Mouse (Mus musculus) midbrain, embryonic 10.5 days (tissue): ENCODE data around the gene Wscd1. TPM values are rescaled to one million over a fixed set of nuclear protein-coding genes. Genes with fewer than 3 reads are reported as not detected.
"Not testable (repeated sequence)": the region's sequence is repeated elsewhere in the genome, so short reads cannot be mapped to it uniquely, and the experiment has no call there.

Experiments used
- DNase-seq: peaks from one replicate; pipeline ENCODE4 v3.0.0-alpha.2; 2017; ENCODE audit warnings: low spot score
- H3K27ac ChIP-seq: fragments of 300-500 bp; sonication (generic); replicated peaks from 2 replicates; pipeline ENCODE4 v1.5.1; 2016; ENCODE audit warnings: mild to moderate bottlenecking
- H3K27me3 ChIP-seq: fragments of 300-500 bp; sonication (generic); 2 replicates; pipeline ENCODE4 v1.6.1; 2016; ENCODE audit warnings: low read depth, mild to moderate bottlenecking; ENCODE audit not compliant: poor library complexity, severe bottlenecking
- H3K36me3 ChIP-seq: fragments of 300-500 bp; sonication (generic); 2 replicates; pipeline ENCODE4 v1.6.1; 2016; ENCODE audit warnings: mild to moderate bottlenecking, moderate library complexity
- H3K4me1 ChIP-seq: fragments of 300-500 bp; sonication (generic); 2 replicates; pipeline ENCODE4 v1.6.1; 2016
- H3K4me3 ChIP-seq: fragments of 300-500 bp; sonication (generic); 2 replicates; pipeline ENCODE4 v1.5.1; 2016; ENCODE audit warnings: mild to moderate bottlenecking, moderate library complexity
- H3K9me3 ChIP-seq: fragments of 300-500 bp; sonication (generic); replicated peaks from 2 replicates; pipeline ENCODE4 v1.6.1; 2016; ENCODE audit warnings: mild to moderate bottlenecking
- WGBS: fragments of 180-500 bp; shearing (Covaris S2); methylation state at CpG from one replicate; pipeline ENCODE4 v1.1.7; 2016; 5-methylcytosine and 5-hydroxymethylcytosine counted together
- polyA plus RNA-seq: library from polyadenylated mRNA; unstranded; fragments of >200 nt; fragmentation: Nextera tagmentation; extraction: Ambion mirVana; gene quantifications from 2 replicates; pipeline ENCODE4 v1.2.1, GENCODE M21; 2016

The Wscd1 gene
- polyA plus RNA-seq, 1 experiment from 2014 or later: 61.5 TPM

GRCm38 (mm10) chr11:71815326-71815725 is 65.6 kb downstream of the Wscd1 start:
- no peak for DNase-seq
- Histone ChIP-seq H3K36me3 (no peaks in the 10 kb centered on the region), H3K4me3 (no peak overlapping the region), H3K4me1 (peaks cover 20% of the 10 kb centered on the region), H3K27me3 (no peaks in the 10 kb centered on the region), H3K9me3 (no peaks in the 10 kb centered on the region), H3K27ac (no peak overlapping the region)
- WGBS: 84% methylated on average over 6 of the region's 6 CpGs

DNA sequence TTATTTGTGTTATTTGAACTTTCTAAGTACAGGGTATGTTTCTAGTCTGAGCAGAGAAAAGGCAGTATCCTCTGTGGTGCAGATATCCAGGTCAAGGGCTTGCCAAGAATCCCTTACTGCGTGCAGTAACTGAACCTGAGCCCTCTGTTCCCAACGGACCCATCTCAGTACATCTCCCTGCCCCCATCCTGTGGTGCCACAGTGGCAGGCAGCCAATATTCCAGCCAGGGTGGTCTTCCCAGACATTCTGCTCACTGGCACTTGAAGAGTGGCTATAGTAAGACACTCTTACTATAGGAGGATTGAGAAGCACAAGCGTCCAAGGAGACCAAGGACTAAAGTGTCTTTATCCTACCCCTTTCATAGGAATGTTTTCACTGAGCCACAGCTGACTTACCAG is 67.2 kb downstream of the Wscd1 start:
- no peak overlapping the region for H3K4me3 ChIP-seq
- H3K9me3 ChIP-seq: no peaks in the 10 kb centered on the region
- no peak overlapping the region for H3K27ac ChIP-seq
- WGBS: 90% methylated on average over 3 of the region's 3 CpGs
- no peak for DNase-seq
- H3K27me3 ChIP-seq: no peaks in the 10 kb centered on the region
- peaks cover 24% of the 10 kb centered on the region for H3K4me1 ChIP-seq
- no peaks in the 10 kb centered on the region for H3K36me3 ChIP-seq

- H3K9me3 ChIP-seq: no peaks in the 10 kb centered on the region
- H3K27me3 ChIP-seq: no peaks in the 10 kb centered on the region
- H3K4me1 ChIP-seq: peaks cover 24% of the 10 kb centered on the region
- H3K4me3 ChIP-seq: no peak overlapping the region
- DNase-seq: no peak
- no peaks in the 10 kb centered on the region for H3K36me3 ChIP-seq
- WGBS: 87% methylated on average over 4 of the region's 4 CpGs
- H3K27ac ChIP-seq: no peak overlapping the region
These were observed 67.6 kb downstream of the Wscd1 start for GRCm38 (mm10) chr11:71817341-71817740.

- WGBS: 79% methylated on average over 5 of the region's 5 CpGs
These were observed 68.4 kb downstream of the Wscd1 start for GRCm38 (mm10) chr11:71818111-71818510.

GRCm38 (mm10) chr11:71819901-71820300 is 70.2 kb downstream of the Wscd1 start:
- Histone ChIP-seq H3K4me1 (peaks cover 16% of the 10 kb centered on the region), H3K9me3 (no peaks in the 10 kb centered on the region), H3K36me3 (no peaks in the 10 kb centered on the region), H3K27ac (no peak overlapping the region), H3K4me3 (no peak overlapping the region), H3K27me3 (no peaks in the 10 kb centered on the region)
- DNase-seq: no peak
- WGBS: 87% methylated on average over 9 of the region's 9 CpGs

More at GRCm38 (mm10) chr11:71818111-71818510, 68.4 kb downstream of the Wscd1 start:
- Histone ChIP-seq H3K27ac (no peak overlapping the region), H3K4me3 (no peak overlapping the region), H3K4me1 (peaks cover 24% of the 10 kb centered on the region), H3K27me3 (no peaks in the 10 kb centered on the region), H3K9me3 (no peaks in the 10 kb centered on the region), H3K36me3 (no peaks in the 10 kb centered on the region)
- DNase-seq: no peak

- DNase-seq: no peak
- H3K4me1 ChIP-seq: peaks cover 11% of the 10 kb centered on the region
- H3K27ac ChIP-seq: no peak overlapping the region
- no peaks in the 10 kb centered on the region for H3K9me3 ChIP-seq
- 60% methylated on average over 10 of the region's 10 CpGs for WGBS
- no peak overlapping the region for H3K4me3 ChIP-seq
- H3K36me3 ChIP-seq: no peaks in the 10 kb centered on the region
- no peaks in the 10 kb centered on the region for H3K27me3 ChIP-seq
These were observed 71.1 kb downstream of the Wscd1 start for GRCm38 (mm10) chr11:71820847-71821246.

DNA sequence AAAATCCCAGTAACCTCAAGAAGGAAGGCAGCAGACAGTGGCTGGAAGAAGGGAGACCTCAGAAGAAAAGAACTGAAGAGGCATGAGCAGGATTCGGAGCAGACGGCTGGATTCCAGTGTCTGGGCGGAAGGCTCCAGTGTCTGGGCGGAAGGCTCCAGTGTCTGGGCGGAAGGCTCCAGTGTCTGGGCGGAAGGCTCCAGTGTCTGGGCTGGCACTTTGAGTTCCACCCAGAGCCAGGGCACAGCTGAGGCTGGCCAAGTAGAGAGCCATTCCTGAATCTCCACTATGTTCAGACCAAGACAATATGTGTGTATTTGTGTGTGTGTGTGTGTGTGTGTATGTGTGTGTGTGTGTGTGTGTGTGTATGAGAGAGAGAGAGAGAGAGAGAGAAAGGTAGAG is 71.8 kb downstream of the Wscd1 start:
- 76% methylated on average over 6 of the region's 6 CpGs for WGBS
- H3K36me3 ChIP-seq, H3K4me3 ChIP-seq, H3K4me1 ChIP-seq, H3K27me3 ChIP-seq, H3K9me3 ChIP-seq, DNase-seq, H3K27ac ChIP-seq: not testable (repeated sequence)

DNA sequence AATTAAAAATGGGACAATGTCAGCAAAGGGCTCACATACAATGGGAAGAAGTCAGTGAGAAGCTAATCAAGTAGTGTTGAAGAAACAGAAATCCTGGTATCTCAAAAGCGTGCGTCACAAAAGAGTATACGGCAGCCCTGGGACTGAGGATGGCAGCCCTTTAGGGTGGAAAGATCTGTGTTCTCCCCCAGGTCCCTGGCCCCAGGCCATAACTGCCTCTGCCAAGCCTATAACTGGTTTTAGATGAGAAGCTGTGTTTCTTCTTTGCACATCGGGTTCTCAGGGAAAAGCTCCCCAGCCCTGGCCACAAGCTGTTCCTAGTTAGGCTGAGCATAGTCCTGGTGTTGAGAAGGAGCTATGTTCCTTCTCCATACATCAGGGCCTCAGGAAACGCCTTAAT is 72.3 kb downstream of the Wscd1 start:
- 98% methylated on average over 5 of the region's 5 CpGs for WGBS
- Histone ChIP-seq H3K36me3 (no peaks in the 10 kb centered on the region), H3K27me3 (no peaks in the 10 kb centered on the region)

GRCm38 (mm10) chr11:71824971-71825370 is 75.3 kb downstream of the Wscd1 start:
- no peaks in the 10 kb centered on the region for H3K9me3 ChIP-seq
- no peaks in the 10 kb centered on the region for H3K27me3 ChIP-seq
- no peak for DNase-seq
- H3K27ac ChIP-seq: no peak overlapping the region
- WGBS: 68% methylated on average over 4 of the region's 4 CpGs
- H3K4me3 ChIP-seq: no peak overlapping the region
- H3K36me3 ChIP-seq: no peaks in the 10 kb centered on the region
- H3K4me1 ChIP-seq: peaks cover 7% of the 10 kb centered on the region

More for the DNA sequence above, 72.3 kb downstream of the Wscd1 start:
- Histone ChIP-seq H3K4me3 (no peak overlapping the region), H3K9me3 (no peaks in the 10 kb centered on the region), H3K27ac (no peak overlapping the region), H3K4me1 (peaks cover 5% of the 10 kb centered on the region; the same call in 1 of the 2 replicates)
- DNase-seq: no peak
